Mouse (Mus musculus) left cerebral cortex, adult 6 months (tissue): ENCODE data around the gene Gart. TPM values are rescaled to one million over a fixed set of nuclear protein-coding genes. Genes with fewer than 3 reads are reported as not detected.

Source experiments
- long read RNA-seq, 2 experiments: library from polyadenylated mRNA; unstranded; transcript quantifications; one replicate each; pipeline ENCODE4 v2.0.0; 2019 to 2020
- polyA plus RNA-seq: library from polyadenylated mRNA; unstranded; fragments of <200 nt; fragmentation: Nextera tagmentation; gene quantifications from 2 replicates; pipeline ENCODE4 v1.2.3, GENCODE M21; 2021

The Gart gene
- 22.1 and 25.3 TPM in 2 replicates for polyA plus RNA-seq
- long read RNA-seq, experiment 1, transcript Gart-209 (22 exons, 3,276 nt): minor isoform, 36 of 166 reads
- long read RNA-seq, experiment 1, transcript Gart-204 (11 exons, 1,852 nt): minor isoform, 26 of 166 reads
- long read RNA-seq, experiment 1, transcript Gart-201 (22 exons, 3,518 nt): minor isoform, 35 of 166 reads
- long read RNA-seq, experiment 1, transcript Gart-202 (11 exons, 1,865 nt): major isoform, 42 of 166 reads
- long read RNA-seq, experiment 1, partial matches to known transcripts: 13 of 166 reads
- long read RNA-seq, experiment 1, other reads (novel, unspliced or antisense): 14 of 166 reads
- long read RNA-seq, experiment 2, transcript Gart-202 (11 exons, 1,865 nt): major isoform, 6 of 20 reads
- long read RNA-seq, experiment 2, partial matches to known transcripts: 5 of 20 reads
- long read RNA-seq, experiment 2, other reads (novel, unspliced or antisense): 1 of 20 reads

GRCm38 (mm10) chr16:91646681-91647419 lies at the start of gene Gart:
Gene Gart (minus strand): TSS chr16:91646952.

GRCm38 (mm10) chr16:91688619-91689334 lies 42.0 kb upstream of the Gart start, which contains the start of gene Donson:
Gene Donson (minus strand): TSS chr16:91688770.

GRCm38 (mm10) chr16:91647461-91648219 lies 888 bp upstream of the Gart start, which contains the start of gene Son:
Gene Son (plus strand): TSS chr16:91647506.

GRCm38 (mm10) chr16:91618511-91619501 lies 27.9 kb downstream of the Gart start, which contains the start of gene Dnajc28:
Gene Dnajc28 (minus strand): TSS chr16:91619026.

GRCm38 (mm10) chr16:91597672-91598010 lies 49.1 kb downstream of the Gart start, which contains the start of gene Tmem50b:
Gene Tmem50b (minus strand): TSS chr16:91597800.

Other genes with a start within 250 kb of the Gart start
- gene Il10rb, start 240.8 kb downstream of the Gart start, polyA plus RNA-seq: 14.0 and 14.8 TPM in 2 replicates
- 13.3 and 16.0 TPM in 2 replicates for gene Ifnar1, start 161.7 kb downstream of the Gart start, polyA plus RNA-seq
- gene Ifngr2, start 99.9 kb downstream of the Gart start, polyA plus RNA-seq: 46.9 and 56.4 TPM in 2 replicates
- gene Tmem50b, start 49.2 kb downstream of the Gart start, polyA plus RNA-seq: 131 and 164 TPM in 2 replicates
- 10.2 and 13.2 TPM in 2 replicates for gene Dnajc28, start 27.9 kb downstream of the Gart start, polyA plus RNA-seq
- gene Son, start 554 bp upstream of the Gart start, polyA plus RNA-seq: 44.3 and 53.8 TPM in 2 replicates
- 2.9 and 5.4 TPM in 2 replicates for gene Donson, start 41.8 kb upstream of the Gart start, polyA plus RNA-seq
- gene Cryzl1, start 82.0 kb upstream of the Gart start, polyA plus RNA-seq: 140 and 220 TPM in 2 replicates
- gene Itsn1, start 82.3 kb upstream of the Gart start, polyA plus RNA-seq: 13.8 and 18.4 TPM in 2 replicates